Mouse (Mus musculus) forebrain, postnatal 0 days (tissue): ENCODE measurements around the gene Pnn. TPM values are rescaled to one million over a fixed set of nuclear protein-coding genes. Genes with fewer than 3 reads are reported as not detected.

Experiments
- ATAC-seq: fragments of 200-750 bp; cut with Nextera tagmentation; 2 replicates; pipeline ENCODE4 v1.8.0; 2017; ENCODE audit warnings: mild to moderate bottlenecking, moderate library complexity
- DNase-seq: peaks from one replicate; pipeline ENCODE4 v3.0.0-alpha.2; 2015
- H3K27ac ChIP-seq: fragments of 300-500 bp; sonication (generic); 2 replicates; pipeline ENCODE4 v1.5.1; 2014; ENCODE audit warnings: low read depth, mild to moderate bottlenecking, antibody characterized with exemption, low read length, moderate library complexity, mixed read lengths
- H3K27me3 ChIP-seq: fragments of 300-500 bp; sonication (generic); 2 replicates; pipeline ENCODE4 v1.6.1; 2014; ENCODE audit warnings: mild to moderate bottlenecking, low read length, mixed read lengths; ENCODE audit not compliant: insufficient read depth
- H3K36me3 ChIP-seq: fragments of 300-500 bp; sonication (generic); 2 replicates; pipeline ENCODE4 v1.6.1; 2014; ENCODE audit warnings: mild to moderate bottlenecking, moderate library complexity; ENCODE audit not compliant: insufficient read depth
- H3K4me1 ChIP-seq: fragments of 300-500 bp; sonication (generic); 2 replicates; pipeline ENCODE4 v1.6.1; 2014; ENCODE audit warnings: antibody characterized with exemption; ENCODE audit not compliant: insufficient read depth
- H3K4me2 ChIP-seq: fragments of 300-500 bp; sonication (generic); 2 replicates; pipeline ENCODE4 v1.6.1; 2014; ENCODE audit warnings: low read depth, mild to moderate bottlenecking, moderate library complexity
- H3K4me3 ChIP-seq: fragments of 300-500 bp; sonication (generic); 2 replicates; pipeline ENCODE4 v1.5.1; 2014; ENCODE audit warnings: low read depth, low read length, mixed read lengths
- H3K9ac ChIP-seq: fragments of 300-500 bp; sonication (generic); 2 replicates; pipeline ENCODE4 v1.6.1; 2014; ENCODE audit warnings: mild to moderate bottlenecking
- H3K9me3 ChIP-seq: fragments of 300-500 bp; sonication (generic); 2 replicates; pipeline ENCODE4 v1.6.1; 2016; ENCODE audit warnings: low read length
- CTCF ChIP-seq: sonication (generic); IDR thresholded peaks from 2 replicates; pipeline ENCODE4 v1.5.1; 2016; ENCODE audit warnings: antibody characterized with exemption, control low read depth, low read depth
- WGBS: fragments of 180-500 bp; shearing (Covaris S2); extraction: QIAGEN DNeasy Blood & Tissue Kit; methylation state at CpG from one replicate; pipeline ENCODE4 v1.1.7; 2014; 5-methylcytosine and 5-hydroxymethylcytosine counted together
- polyA plus RNA-seq: library from polyadenylated mRNA; unstranded; fragments of >200 nt; fragmentation: Nextera tagmentation; extraction: Ambion mirVana; gene quantifications from 2 replicates; pipeline ENCODE4 v1.2.1, GENCODE M21; 2015
- total RNA-seq: library from RNA; depleted of rRNA; stranded (reverse); fragments of >200 nt; gene quantifications from 2 replicates; pipeline ENCODE4 v1.2.3, GENCODE M21; 2014

The Pnn gene
- total and polyA plus RNA-seq, 2 experiments from 2014 or later: 28.8 to 50.3 TPM

DNA sequence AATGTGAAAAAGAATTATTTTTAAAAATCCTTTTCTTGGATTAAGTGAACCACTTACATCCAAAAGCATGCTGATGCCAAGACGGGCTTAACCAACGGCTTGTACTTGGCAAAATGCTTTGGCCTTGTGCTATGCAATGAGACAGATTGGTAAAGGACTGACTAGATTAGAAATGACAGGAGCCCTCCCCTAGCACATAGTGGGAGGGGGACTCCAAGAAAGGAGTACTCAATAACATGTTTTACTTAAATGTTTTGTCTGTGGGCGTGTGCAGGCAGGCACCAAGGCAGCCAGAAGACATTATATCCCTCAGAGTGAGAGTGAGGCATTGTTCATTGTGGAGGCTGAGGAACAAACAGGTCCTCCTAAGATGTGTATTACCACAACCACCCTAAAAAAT, 7.4 kb downstream of the Pnn start:
- H3K9me3 ChIP-seq: no peaks in the 10 kb centered on the region
- H3K4me2 ChIP-seq: no peak overlapping the region
- no peak overlapping the region for H3K9ac ChIP-seq
- ATAC-seq (peak; percentile 61), DNase-seq (peak; percentile 29)
- TF ChIP-seq CTCF: no peak
- H3K4me1 ChIP-seq: no peaks in the 10 kb centered on the region
- H3K27me3 ChIP-seq: no peaks in the 10 kb centered on the region
- H3K27ac ChIP-seq: no peak overlapping the region
- 67% methylated on average over 3 of the region's 3 CpGs for WGBS
- H3K4me3 ChIP-seq: no peak overlapping the region
- peaks cover 34% of the 10 kb centered on the region for H3K36me3 ChIP-seq

DNA sequence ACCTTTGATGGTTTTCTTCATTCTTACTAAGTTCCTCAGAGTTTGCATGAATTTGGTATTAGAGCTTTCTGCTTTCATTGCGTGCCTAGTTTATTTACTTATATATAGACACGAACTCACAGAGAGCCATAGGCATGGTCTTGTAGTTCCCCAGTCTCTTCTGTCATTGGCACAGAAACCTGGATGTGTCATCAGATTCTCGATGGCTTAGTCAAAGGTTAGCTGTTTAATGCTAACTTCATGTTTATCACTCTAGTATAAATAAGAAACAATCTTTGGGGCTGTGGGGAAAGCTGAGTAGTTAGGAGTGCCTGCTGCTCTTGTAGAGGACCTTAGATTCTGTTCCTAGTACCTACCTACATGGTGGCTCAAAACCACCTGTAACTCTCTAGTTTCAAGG, 10.3 kb downstream of the Pnn start:
- no peak overlapping the region for H3K27ac ChIP-seq
- no peaks in the 10 kb centered on the region for H3K4me1 ChIP-seq
- H3K27me3 ChIP-seq: no peaks in the 10 kb centered on the region
- H3K36me3 ChIP-seq: peaks cover 7% of the 10 kb centered on the region
- DNase-seq (no peak), ATAC-seq (no peak)
- 92% methylated on average over 3 of the region's 3 CpGs for WGBS
- no peak for TF ChIP-seq CTCF
- H3K4me3 ChIP-seq: no peak overlapping the region
- H3K4me2 ChIP-seq: no peak overlapping the region
- no peak overlapping the region for H3K9ac ChIP-seq
- no peaks in the 10 kb centered on the region for H3K9me3 ChIP-seq

DNA sequence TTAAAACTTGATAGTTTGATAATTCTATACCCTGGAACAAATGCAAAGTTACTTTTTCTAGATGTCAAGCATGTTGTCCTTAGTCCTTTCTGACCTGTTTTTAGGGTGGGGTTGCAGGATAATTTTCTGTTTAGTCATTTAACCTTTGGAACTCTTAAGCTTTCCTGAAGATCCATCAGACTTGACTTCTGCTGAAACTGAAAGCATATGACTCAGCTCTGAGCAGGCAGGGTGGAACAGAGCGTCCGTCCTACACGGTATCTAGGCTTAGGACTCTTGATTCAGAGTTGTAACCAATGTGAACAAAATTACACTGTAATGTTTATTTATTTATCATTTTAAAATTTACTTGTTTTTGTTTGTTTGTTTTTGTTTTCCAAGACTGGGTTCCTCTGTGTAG, 11.2 kb downstream of the Pnn start:
- no peak for ATAC-seq

DNA sequence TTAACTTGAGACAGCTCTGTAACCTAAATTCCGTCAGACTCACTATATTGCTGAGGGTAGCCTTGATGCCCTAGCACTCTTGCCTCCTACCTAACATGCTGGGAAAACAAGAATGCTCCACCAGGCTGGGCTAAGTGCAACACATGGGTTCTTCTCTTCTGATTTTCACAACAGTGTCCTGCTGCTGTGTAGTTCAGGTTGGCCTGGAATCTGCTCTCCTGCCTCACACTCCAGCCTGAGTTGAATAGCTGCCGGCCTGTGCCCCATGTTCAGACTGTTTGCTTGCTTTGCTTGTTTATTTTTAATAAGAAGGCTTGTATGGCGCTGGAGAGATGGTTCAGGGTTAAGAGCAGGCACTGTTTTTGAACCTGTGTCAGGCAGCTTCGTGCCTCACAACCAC, 13.8 kb downstream of the Pnn start:
- no peak for ATAC-seq
- Histone ChIP-seq H3K36me3 (no peaks in the 10 kb centered on the region), H3K4me3 (no peak overlapping the region), H3K9ac (no peak overlapping the region), H3K27ac (no peak overlapping the region), H3K4me1 (no peaks in the 10 kb centered on the region), H3K4me2 (no peak overlapping the region), H3K9me3 (no peaks in the 10 kb centered on the region), H3K27me3 (no peaks in the 10 kb centered on the region)
- 94% methylated on average over 4 of the region's 4 CpGs for WGBS
- DNase-seq: no peak
- no peak for TF ChIP-seq CTCF

More for the DNA sequence above, 11.2 kb downstream of the Pnn start:
- Histone ChIP-seq H3K27ac (no peak overlapping the region), H3K4me3 (no peak overlapping the region), H3K36me3 (no peaks in the 10 kb centered on the region), H3K4me1 (no peaks in the 10 kb centered on the region), H3K4me2 (no peak overlapping the region), H3K9ac (no peak overlapping the region), H3K27me3 (no peaks in the 10 kb centered on the region), H3K9me3 (no peaks in the 10 kb centered on the region)
- 95% methylated on average over 3 of the region's 3 CpGs for WGBS
- DNase-seq: no peak
- no peak for TF ChIP-seq CTCF

DNA sequence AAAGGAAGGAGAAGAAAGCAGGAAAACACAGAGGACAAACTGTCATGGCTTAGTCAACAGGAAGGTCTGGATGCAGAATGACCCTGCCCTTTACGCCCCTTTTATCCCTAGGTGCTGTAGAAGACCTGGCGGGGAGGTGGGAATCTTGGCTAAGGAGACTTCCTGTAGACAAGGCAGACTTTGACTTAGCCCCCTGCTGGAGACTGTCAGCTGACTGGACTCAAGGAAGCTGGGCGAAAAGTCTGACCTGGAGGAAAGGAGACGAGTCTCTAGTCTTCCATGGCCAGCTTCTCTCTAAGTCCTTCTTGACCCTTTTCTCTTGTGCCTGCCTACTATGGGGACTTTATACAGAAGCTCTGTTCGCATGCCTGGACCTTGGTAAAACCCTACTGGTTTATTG, 17.8 kb downstream of the Pnn start:
- no peaks in the 10 kb centered on the region for H3K27me3 ChIP-seq
- 76% methylated on average over 5 of the region's 5 CpGs for whole genome bisulfite sequencing
- no peak overlapping the region for H3K4me2 ChIP-seq
- no peak overlapping the region for H3K27ac ChIP-seq
- H3K4me1 ChIP-seq: no peaks in the 10 kb centered on the region
- no peak overlapping the region for H3K4me3 ChIP-seq
- H3K36me3 ChIP-seq: no peaks in the 10 kb centered on the region
- no peak for TF ChIP-seq CTCF
- H3K9me3 ChIP-seq: no peaks in the 10 kb centered on the region
- no peak overlapping the region for H3K9ac ChIP-seq
- ATAC-seq: no peak
- no peak for DNase-seq

DNA sequence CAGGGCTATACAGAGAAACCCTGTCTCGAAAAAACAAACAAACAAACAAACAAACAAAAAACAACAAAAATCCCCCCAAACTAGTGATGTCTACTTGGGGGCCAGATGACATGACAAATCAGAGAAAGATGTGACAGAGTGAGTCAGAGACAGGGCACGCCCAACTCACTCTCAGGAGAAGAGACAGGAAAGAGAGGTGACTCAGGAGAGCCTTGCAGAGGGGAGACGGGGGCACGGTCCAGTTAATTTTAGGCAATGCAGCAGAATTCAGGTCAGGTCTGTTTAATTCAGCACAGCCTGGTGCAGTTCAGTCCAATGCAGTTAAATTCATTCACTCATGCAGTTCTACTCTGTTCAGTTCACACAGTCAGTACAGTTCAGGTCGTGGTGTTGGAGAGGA, 19.5 kb downstream of the Pnn start:
- H3K27ac ChIP-seq: no peak overlapping the region
- no peak for TF ChIP-seq CTCF
- H3K27me3 ChIP-seq: no peaks in the 10 kb centered on the region
- ATAC-seq (no peak), DNase-seq (no peak)
- no peaks in the 10 kb centered on the region for H3K36me3 ChIP-seq
- no peaks in the 10 kb centered on the region for H3K9me3 ChIP-seq
- no peak overlapping the region for H3K4me2 ChIP-seq
- no peaks in the 10 kb centered on the region for H3K4me1 ChIP-seq
- H3K4me3 ChIP-seq: no peak overlapping the region
- 85% methylated on average over 5 of the region's 5 CpGs for WGBS
- H3K9ac ChIP-seq: no peak overlapping the region

DNA sequence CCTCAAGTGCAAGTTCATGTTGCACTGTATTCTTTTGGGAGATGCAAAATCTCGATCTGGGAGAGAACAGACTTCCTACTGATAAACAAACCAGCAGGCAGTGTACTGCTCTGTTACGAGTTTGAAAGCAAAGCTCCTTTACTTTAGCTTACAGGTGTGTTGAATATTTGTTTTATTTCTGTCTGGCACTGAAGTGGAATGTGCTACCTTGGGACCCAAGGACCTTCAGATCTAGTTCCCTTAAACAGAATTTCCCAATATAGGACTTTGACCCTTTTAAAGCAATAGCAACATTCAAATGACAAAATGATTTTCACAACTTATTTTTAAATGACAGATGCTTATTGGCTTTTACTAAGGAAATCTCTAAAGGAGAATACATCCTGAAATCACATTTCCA, 26.9 kb downstream of the Pnn start:
- no peaks in the 10 kb centered on the region for H3K9me3 ChIP-seq
- no peaks in the 10 kb centered on the region for H3K4me1 ChIP-seq
- 68% methylated on average over 2 of the region's 2 CpGs for WGBS
- H3K27ac ChIP-seq: no peak overlapping the region
- DNase-seq: no peak
- H3K4me3 ChIP-seq: no peak overlapping the region
- H3K4me2 ChIP-seq: no peak overlapping the region
- TF ChIP-seq CTCF: no peak
- no peak for ATAC-seq
- no peaks in the 10 kb centered on the region for H3K27me3 ChIP-seq
- no peak overlapping the region for H3K9ac ChIP-seq
- H3K36me3 ChIP-seq: no peaks in the 10 kb centered on the region
